Mouse (Mus musculus) intestine, embryonic 14.5 days (tissue): ENCODE data around the gene Fam19a5. TPM values are rescaled to one million over a fixed set of nuclear protein-coding genes. Genes with fewer than 3 reads are reported as not detected.
A peak's percentile ranks its signal among the peaks of the same experiment; 100 is the strongest.

ENCODE experiments used
- ATAC-seq: fragments of 200-750 bp; cut with Nextera tagmentation; replicated peaks from 2 replicates; pipeline ENCODE4 v1.8.0; 2017; ENCODE audit warnings: low read depth, moderate number of reproducible peaks, moderate TSS enrichment, moderate library complexity; ENCODE audit not compliant: low FRiP score, low TSS enrichment
- DNase-seq: peaks from one replicate; pipeline ENCODE4 v3.0.0-alpha.2; 2018; ENCODE audit warnings: low spot score
- H3K27ac ChIP-seq: fragments of 300-500 bp; sonication (generic); 2 replicates; pipeline ENCODE4 v1.5.1; 2014; ENCODE audit warnings: low read depth, mild to moderate bottlenecking, control low read depth
- H3K27me3 ChIP-seq: fragments of 300-500 bp; sonication (generic); replicated peaks from 2 replicates; pipeline ENCODE4 v1.6.1; 2014; ENCODE audit warnings: low read length, control low read depth; ENCODE audit not compliant: control insufficient read depth, insufficient read depth
- H3K36me3 ChIP-seq: fragments of 300-500 bp; sonication (generic); 2 replicates; pipeline ENCODE4 v1.6.1; 2014; ENCODE audit warnings: low read length, control low read depth; ENCODE audit not compliant: control insufficient read depth, insufficient read depth
- H3K4me1 ChIP-seq: fragments of 300-500 bp; sonication (generic); replicated peaks from 2 replicates; pipeline ENCODE4 v1.6.1; 2014; ENCODE audit warnings: low read length, control low read depth, mixed read lengths; ENCODE audit not compliant: control insufficient read depth, insufficient read depth
- H3K4me2 ChIP-seq: fragments of 300-500 bp; sonication (generic); 2 replicates; pipeline ENCODE4 v1.6.1; 2014; ENCODE audit warnings: low read length
- H3K4me3 ChIP-seq: fragments of 300-500 bp; sonication (generic); 2 replicates; pipeline ENCODE4 v1.5.1; 2014; ENCODE audit warnings: low read depth, low read length, control low read depth, mixed read lengths
- H3K9ac ChIP-seq: fragments of 300-500 bp; sonication (generic); 2 replicates; pipeline ENCODE4 v1.6.1; 2014; ENCODE audit warnings: mild to moderate bottlenecking, low read length
- H3K9me3 ChIP-seq: fragments of 300-500 bp; sonication (generic); 2 replicates; pipeline ENCODE4 v1.6.1; 2016; ENCODE audit warnings: low read length, control low read depth; ENCODE audit not compliant: control insufficient read depth
- WGBS: fragments of 180-500 bp; shearing (Covaris S2); extraction: QIAGEN DNeasy Blood & Tissue Kit; methylation state at CpG from one replicate; pipeline ENCODE4 v1.1.7; 2014; 5-methylcytosine and 5-hydroxymethylcytosine counted together
- polyA plus RNA-seq: library from polyadenylated mRNA; unstranded; fragments of >200 nt; fragmentation: Nextera tagmentation; extraction: Ambion mirVana; gene quantifications from 2 replicates; pipeline ENCODE4 v1.2.1, GENCODE M21; 2014

Gene Fam19a5
- polyA plus RNA-seq, 1 experiment from 2014 or later, result 3.7 TPM

- Histone ChIP-seq H3K9ac (no peak overlapping the region), H3K4me2 (no peak overlapping the region), H3K4me1 (no peaks in the 10 kb centered on the region), H3K27me3 (no peaks in the 10 kb centered on the region), H3K27ac (no peak overlapping the region), H3K36me3 (no peaks in the 10 kb centered on the region), H3K4me3 (no peak overlapping the region), H3K9me3 (no peaks in the 10 kb centered on the region)
- no peak for ATAC-seq
- 76% methylated on average over 11 of the region's 11 CpGs for WGBS
- no peak for DNase-seq
Observed at GRCm38 (mm10) chr15:87566040-87566929, 22.2 kb downstream of the Fam19a5 start.

GRCm38 (mm10) chr15:87570182-87570581, 26.1 kb downstream of the Fam19a5 start:
- Histone ChIP-seq H3K9me3 (no peaks in the 10 kb centered on the region), H3K27me3 (no peaks in the 10 kb centered on the region), H3K36me3 (no peaks in the 10 kb centered on the region), H3K4me2 (no peak overlapping the region), H3K4me3 (no peak overlapping the region), H3K27ac (no peak overlapping the region), H3K4me1 (no peaks in the 10 kb centered on the region), H3K9ac (no peak overlapping the region)
- no peak for ATAC-seq
- no peak for DNase-seq
- 85% methylated on average over 11 of the region's 11 CpGs for WGBS

- H3K36me3 ChIP-seq, result no peaks in the 10 kb centered on the region
- WGBS, result 88% methylated on average over 5 of the region's 5 CpGs
- ATAC-seq (no peak), DNase-seq (no peak)
- H3K4me3 ChIP-seq, result no peak overlapping the region
- H3K9me3 ChIP-seq, result no peaks in the 10 kb centered on the region
- H3K4me2 ChIP-seq, result no peak overlapping the region
- no peaks in the 10 kb centered on the region for H3K4me1 ChIP-seq
- no peaks in the 10 kb centered on the region for H3K27me3 ChIP-seq
- no peak overlapping the region for H3K27ac ChIP-seq
- no peak overlapping the region for H3K9ac ChIP-seq
Observed at GRCm38 (mm10) chr15:87579861-87580260, 35.8 kb downstream of the Fam19a5 start.

GRCm38 (mm10) chr15:87583921-87584621, 40.0 kb downstream of the Fam19a5 start:
- no peak for ATAC-seq
- Histone ChIP-seq H3K9me3 (no peaks in the 10 kb centered on the region), H3K36me3 (no peaks in the 10 kb centered on the region), H3K27me3 (no peaks in the 10 kb centered on the region), H3K9ac (no peak overlapping the region), H3K4me2 (no peak overlapping the region), H3K4me3 (no peak overlapping the region), H3K27ac (no peak overlapping the region), H3K4me1 (no peaks in the 10 kb centered on the region)
- DNase-seq, result peak; percentile 52
- 78% methylated on average over 26 of the region's 26 CpGs for WGBS

GRCm38 (mm10) chr15:87590975-87591374, 46.9 kb downstream of the Fam19a5 start:
- Histone ChIP-seq H3K9ac (no peak overlapping the region), H3K36me3 (no peaks in the 10 kb centered on the region), H3K27me3 (no peaks in the 10 kb centered on the region), H3K4me2 (no peak overlapping the region), H3K4me1 (no peaks in the 10 kb centered on the region), H3K4me3 (no peak overlapping the region), H3K27ac (no peak overlapping the region), H3K9me3 (no peaks in the 10 kb centered on the region)
- ATAC-seq (no peak), DNase-seq (no peak)
- WGBS, result 91% methylated on average over 10 of the region's 10 CpGs

- Histone ChIP-seq H3K9ac (no peak overlapping the region), H3K4me3 (no peak overlapping the region), H3K27ac (no peak overlapping the region), H3K9me3 (no peaks in the 10 kb centered on the region), H3K4me1 (no peaks in the 10 kb centered on the region), H3K36me3 (no peaks in the 10 kb centered on the region), H3K4me2 (no peak overlapping the region), H3K27me3 (no peaks in the 10 kb centered on the region)
- ATAC-seq (no peak), DNase-seq (no peak)
- WGBS, result 91% methylated on average over 8 of the region's 8 CpGs
Observed at GRCm38 (mm10) chr15:87596731-87597130, 52.6 kb downstream of the Fam19a5 start.

- H3K27me3 ChIP-seq, result no peaks in the 10 kb centered on the region
- H3K4me1 ChIP-seq, result no peaks in the 10 kb centered on the region
- DNase-seq (no peak), ATAC-seq (no peak)
- no peak overlapping the region for H3K4me2 ChIP-seq
- 72% methylated on average over 4 of the region's 4 CpGs for WGBS
- H3K4me3 ChIP-seq, result no peak overlapping the region
- H3K9me3 ChIP-seq, result no peaks in the 10 kb centered on the region
- no peak overlapping the region for H3K27ac ChIP-seq
- H3K36me3 ChIP-seq, result no peaks in the 10 kb centered on the region
- no peak overlapping the region for H3K9ac ChIP-seq
Observed at GRCm38 (mm10) chr15:87597149-87597548, 53.0 kb downstream of the Fam19a5 start.

GRCm38 (mm10) chr15:87597766-87598165, 53.7 kb downstream of the Fam19a5 start:
- Histone ChIP-seq H3K4me1 (no peaks in the 10 kb centered on the region), H3K9me3 (no peaks in the 10 kb centered on the region), H3K27me3 (no peaks in the 10 kb centered on the region), H3K4me2 (no peak overlapping the region), H3K36me3 (no peaks in the 10 kb centered on the region), H3K27ac (no peak overlapping the region), H3K9ac (no peak overlapping the region), H3K4me3 (no peak overlapping the region)
- ATAC-seq (no peak), DNase-seq (no peak)
- WGBS, result 86% methylated on average over 4 of the region's 4 CpGs
